Mouse (Mus musculus) stomach, postnatal 0 days (tissue): ENCODE data around the gene 9230112D13Rik. TPM values are rescaled to one million over a fixed set of nuclear protein-coding genes. Genes with fewer than 3 reads are reported as not detected.
A peak's percentile ranks its signal among the peaks of the same experiment; 100 is the strongest.

Experiments
- ATAC-seq: fragments of 200-750 bp; cut with Nextera tagmentation; 2 replicates; pipeline ENCODE4 v1.8.0; 2017; ENCODE audit not compliant: low FRiP score, low TSS enrichment
- DNase-seq: peaks from one replicate; pipeline ENCODE4 v3.0.0-alpha.2; 2016; ENCODE audit warnings: low spot score
- H3K27ac ChIP-seq: fragments of 300-500 bp; sonication (generic); replicated peaks from 2 replicates; pipeline ENCODE4 v1.5.1; 2014; ENCODE audit warnings: mild to moderate bottlenecking, control low read depth
- H3K27me3 ChIP-seq: fragments of 300-500 bp; sonication (generic); 2 replicates; pipeline ENCODE4 v1.6.1; 2014; ENCODE audit warnings: low read length; ENCODE audit not compliant: control insufficient read depth, insufficient read depth
- H3K36me3 ChIP-seq: fragments of 300-500 bp; sonication (generic); 2 replicates; pipeline ENCODE4 v1.6.1; 2014; ENCODE audit warnings: low read length, mixed read lengths; ENCODE audit not compliant: control insufficient read depth, insufficient read depth
- H3K4me1 ChIP-seq: fragments of 300-500 bp; sonication (generic); replicated peaks from 2 replicates; pipeline ENCODE4 v1.6.1; 2014; ENCODE audit warnings: antibody characterized with exemption; ENCODE audit not compliant: control insufficient read depth, insufficient read depth
- H3K4me2 ChIP-seq: fragments of 300-500 bp; sonication (generic); replicated peaks from 2 replicates; pipeline ENCODE4 v1.6.1; 2014; ENCODE audit warnings: low read depth, mild to moderate bottlenecking, control low read depth, moderate library complexity
- H3K4me3 ChIP-seq: fragments of 300-500 bp; sonication (generic); 2 replicates; pipeline ENCODE4 v1.5.1; 2014; ENCODE audit warnings: low read depth, low read length, control low read depth
- H3K9ac ChIP-seq: fragments of 300-500 bp; sonication (generic); 2 replicates; pipeline ENCODE4 v1.6.1; 2014; ENCODE audit warnings: mild to moderate bottlenecking, low read length, control low read depth, mixed read lengths
- H3K9me3 ChIP-seq: fragments of 300-500 bp; sonication (generic); 2 replicates; pipeline ENCODE4 v1.6.1; 2016; ENCODE audit warnings: low read length; ENCODE audit not compliant: control insufficient read depth
- CTCF ChIP-seq: IDR thresholded peaks from 2 replicates; pipeline ENCODE4 v1.5.1; 2016; ENCODE audit warnings: antibody characterized with exemption, low read depth, mild to moderate bottlenecking, moderate library complexity
- EP300 ChIP-seq: optimal IDR thresholded peaks from 2 replicates; pipeline ENCODE3; 2016; ENCODE audit warnings: antibody characterized with exemption
- WGBS: fragments of 180-500 bp; shearing (Covaris S2); extraction: QIAGEN DNeasy Blood & Tissue Kit; methylation state at CpG from one replicate; pipeline ENCODE4 v1.1.7; 2014; 5-methylcytosine and 5-hydroxymethylcytosine counted together
- polyA plus RNA-seq: library from polyadenylated mRNA; unstranded; fragments of >200 nt; fragmentation: Nextera tagmentation; extraction: Ambion mirVana; gene quantifications from 2 replicates; pipeline ENCODE4 v1.2.1, GENCODE M21; 2015

The 9230112D13Rik gene
- polyA plus RNA-seq, 1 experiment from 2014 or later: not detected

DNA sequence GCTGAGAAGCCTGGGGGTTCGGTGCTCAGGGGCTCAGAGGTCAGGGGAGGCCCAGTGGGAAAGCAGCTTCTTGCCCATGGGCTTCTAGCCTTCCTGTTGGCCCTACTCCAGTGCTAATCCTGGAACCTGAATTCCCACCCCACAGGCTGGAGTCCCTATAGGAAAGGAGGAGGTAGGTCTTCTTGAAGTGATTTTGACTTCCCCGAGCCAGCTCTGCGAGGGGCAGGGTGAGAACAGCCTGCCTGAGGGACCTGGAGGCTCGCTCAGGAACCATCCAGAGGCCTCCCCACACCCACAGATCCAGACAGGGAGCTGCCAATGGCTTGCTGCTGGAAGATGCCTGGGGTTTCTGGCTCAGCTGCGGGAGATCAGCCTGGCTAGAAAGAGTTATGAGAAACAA is 45.1 kb upstream of the 9230112D13Rik start:
- Histone ChIP-seq H3K9me3 (no peaks in the 10 kb centered on the region), H3K9ac (no peak overlapping the region), H3K4me2 (no peak overlapping the region), H3K4me3 (no peak overlapping the region), H3K27me3 (no peaks in the 10 kb centered on the region), H3K27ac (no peak overlapping the region), H3K4me1 (0 out of 2 replicates have a peak, but pooled peaks cover 3% of the 10 kb centered on the region), H3K36me3 (no peaks in the 10 kb centered on the region)
- ATAC-seq: no peak
- DNase-seq: no peak
- TF ChIP-seq EP300 (no peak), CTCF (no peak)
- WGBS: 56% methylated on average over 5 of the region's 5 CpGs

GRCm38 (mm10) chr14:34566530-34566929 is 43.9 kb upstream of the 9230112D13Rik start:
- Histone ChIP-seq H3K4me3 (no peak overlapping the region), H3K4me1 (0 out of 2 replicates have a peak, but pooled peaks cover 3% of the 10 kb centered on the region), H3K9ac (no peak overlapping the region), H3K27ac (no peak overlapping the region), H3K4me2 (no peak overlapping the region), H3K9me3 (no peaks in the 10 kb centered on the region), H3K36me3 (no peaks in the 10 kb centered on the region), H3K27me3 (no peaks in the 10 kb centered on the region)
- 88% methylated on average over 7 of the region's 7 CpGs for WGBS
- TF ChIP-seq EP300 (no peak), CTCF (no peak)
- DNase-seq (no peak), ATAC-seq (no peak)

GRCm38 (mm10) chr14:34565711-34566110 is 43.1 kb upstream of the 9230112D13Rik start:
- 43% methylated on average over 17 of the region's 17 CpGs for WGBS
- Histone ChIP-seq H3K4me3 (no peak overlapping the region), H3K4me1 (0 out of 2 replicates have a peak, but pooled peaks cover 3% of the 10 kb centered on the region), H3K27me3 (no peaks in the 10 kb centered on the region), H3K4me2 (no peak overlapping the region), H3K9ac (no peak overlapping the region), H3K9me3 (no peaks in the 10 kb centered on the region), H3K27ac (no peak overlapping the region), H3K36me3 (no peaks in the 10 kb centered on the region)
- peak; percentile 39 for DNase-seq
- peak; percentile 53; the same call in 1 of the 2 replicates for ATAC-seq
- TF ChIP-seq CTCF: no peak
- TF ChIP-seq EP300: no peak

GRCm38 (mm10) chr14:34564646-34565045 is 42.0 kb upstream of the 9230112D13Rik start:
- H3K27ac ChIP-seq: peak overlapping the region; percentile 73
- 0 out of 2 replicates have a peak, but pooled peaks cover 3% of the 10 kb centered on the region for H3K4me1 ChIP-seq
- no peak overlapping the region for H3K4me3 ChIP-seq
- DNase-seq (no peak), ATAC-seq (no peak)
- H3K36me3 ChIP-seq: no peaks in the 10 kb centered on the region
- no peak overlapping the region for H3K9ac ChIP-seq
- WGBS: 65% methylated on average over 5 of the region's 5 CpGs
- no peaks in the 10 kb centered on the region for H3K27me3 ChIP-seq
- TF ChIP-seq CTCF: no peak
- no peaks in the 10 kb centered on the region for H3K9me3 ChIP-seq
- no peak overlapping the region for H3K4me2 ChIP-seq

GRCm38 (mm10) chr14:34562393-34562792 is 39.8 kb upstream of the 9230112D13Rik start:
- no peak overlapping the region for H3K27ac ChIP-seq
- H3K9me3 ChIP-seq: no peaks in the 10 kb centered on the region
- H3K36me3 ChIP-seq: no peaks in the 10 kb centered on the region
- H3K9ac ChIP-seq: no peak overlapping the region
- H3K4me1 ChIP-seq: 0 out of 2 replicates have a peak, but pooled peaks cover 3% of the 10 kb centered on the region
- DNase-seq: peak; percentile 64
- WGBS: 11% methylated on average over 2 of the region's 2 CpGs
- no peaks in the 10 kb centered on the region for H3K27me3 ChIP-seq
- H3K4me3 ChIP-seq: no peak overlapping the region
- H3K4me2 ChIP-seq: no peak overlapping the region
- ATAC-seq: peak; percentile 81
- peak; percentile 66 for TF ChIP-seq CTCF
- TF ChIP-seq EP300: no peak

DNA sequence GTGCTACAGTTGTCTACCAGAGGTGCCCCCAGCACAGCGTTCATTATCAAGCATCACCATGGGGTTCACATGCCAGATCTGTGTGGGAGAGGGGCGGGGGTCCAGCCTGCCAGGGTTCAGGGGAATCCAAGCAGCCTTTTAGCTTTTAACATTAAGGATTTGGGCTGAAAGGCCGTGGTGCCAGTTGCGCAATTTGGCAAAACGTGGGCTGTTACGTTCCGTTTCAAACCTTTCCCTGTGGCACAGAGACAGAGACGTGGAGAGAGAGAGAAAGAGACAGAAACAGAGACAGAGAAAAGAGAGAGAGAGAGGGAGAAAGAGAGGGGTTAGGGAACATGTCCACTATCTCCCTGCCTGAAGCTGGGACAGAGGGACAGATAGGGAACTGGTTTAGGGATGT is 39.0 kb upstream of the 9230112D13Rik start:
- Histone ChIP-seq H3K27me3 (no peaks in the 10 kb centered on the region), H3K4me2 (no peak overlapping the region), H3K27ac (no peak overlapping the region), H3K9me3 (no peaks in the 10 kb centered on the region), H3K4me3 (no peak overlapping the region), H3K9ac (no peak overlapping the region), H3K36me3 (no peaks in the 10 kb centered on the region), H3K4me1 (0 out of 2 replicates have a peak, but pooled peaks cover 3% of the 10 kb centered on the region)
- no peak for ATAC-seq
- no peak for TF ChIP-seq CTCF
- TF ChIP-seq EP300: no peak
- WGBS: 84% methylated on average over 8 of the region's 8 CpGs
- no peak for DNase-seq
